Mouse (Mus musculus) hematopoietic stem cell, adult 5-6 weeks (primary cell): ENCODE measurements around the gene Spen. TPM values are rescaled to one million over a fixed set of nuclear protein-coding genes. Genes with fewer than 3 reads are reported as not detected.

Experiments used
- ATAC-seq, 2 experiments: fragments of 125-278 bp in 1 of 2; replicated peaks in 1 of 2; 2 replicates each; pipeline ENCODE4 v1.8.0; 2016 to 2017; ENCODE audit warnings: inconsistent platforms in 2 of 2, mild to moderate bottlenecking in 2 of 2, moderate number of reproducible peaks in 2 of 2, low read depth in 1 of 2, moderate TSS enrichment in 1 of 2; ENCODE audit not compliant: low FRiP score in 2 of 2, poor library complexity in 2 of 2, severe bottlenecking in 2 of 2, insufficient read depth in 1 of 2, low TSS enrichment in 1 of 2
- total RNA-seq: library from RNA; stranded (forward); fragments of 172-1452, 232-1000 nt; gene quantifications from 2 replicates; pipeline ENCODE4 v1.2.3, GENCODE M21; 2017

The Spen gene
- total RNA-seq, 1 experiment from 2014 or later: 26.7 TPM

DNA sequence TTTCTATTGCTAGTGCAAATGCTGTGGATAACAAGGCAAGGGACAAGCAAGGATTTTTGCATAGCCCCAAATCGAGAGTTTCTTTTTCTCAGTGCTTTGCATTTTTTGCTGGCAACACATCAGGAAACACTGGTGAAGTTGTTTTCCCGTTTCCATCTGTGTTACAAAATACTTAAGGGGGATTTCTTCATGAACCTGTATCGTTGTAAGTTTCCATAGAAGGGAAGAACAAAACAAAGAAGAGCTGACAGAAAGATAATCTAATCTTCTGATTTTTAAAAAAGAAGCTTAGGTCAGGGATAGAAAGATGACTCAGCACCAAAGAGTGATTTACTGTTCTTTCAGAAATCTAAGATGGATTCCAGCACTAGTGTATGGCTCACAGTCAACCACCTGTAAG is 2.4 kb upstream of the Spen start:
- ATAC-seq: no peak

DNA sequence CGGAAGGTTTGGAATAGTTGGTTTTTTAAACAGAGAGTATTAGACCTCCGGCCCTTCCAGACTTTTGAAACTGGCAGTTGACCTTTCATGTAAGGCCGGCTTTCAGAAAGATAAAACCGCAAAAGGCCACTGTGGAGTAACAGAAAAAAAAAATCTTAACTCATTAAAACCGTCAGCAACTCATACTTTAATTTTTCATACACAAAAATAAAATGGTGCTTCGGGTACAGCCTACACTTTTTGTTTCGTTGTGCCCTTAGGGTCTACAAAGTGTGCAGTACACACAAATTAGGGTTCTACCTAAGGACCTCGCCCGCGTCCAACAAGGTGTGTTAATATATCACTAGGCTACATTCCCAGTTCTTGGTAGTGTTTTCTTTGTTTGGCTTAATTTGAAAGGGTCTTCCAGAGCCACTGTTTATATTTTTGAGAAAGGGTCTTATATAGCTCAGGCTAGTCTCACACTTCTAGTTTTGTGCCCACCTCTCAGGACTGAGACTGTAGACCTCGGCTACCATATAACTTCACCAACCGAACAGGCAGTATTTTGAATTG is 893 bp upstream of the Spen start:
- no peak for ATAC-seq

- no peak for ATAC-seq
Observed at GRCm38 (mm10) chr4:141537706-141538407, 540 bp downstream of the Spen start.

DNA sequence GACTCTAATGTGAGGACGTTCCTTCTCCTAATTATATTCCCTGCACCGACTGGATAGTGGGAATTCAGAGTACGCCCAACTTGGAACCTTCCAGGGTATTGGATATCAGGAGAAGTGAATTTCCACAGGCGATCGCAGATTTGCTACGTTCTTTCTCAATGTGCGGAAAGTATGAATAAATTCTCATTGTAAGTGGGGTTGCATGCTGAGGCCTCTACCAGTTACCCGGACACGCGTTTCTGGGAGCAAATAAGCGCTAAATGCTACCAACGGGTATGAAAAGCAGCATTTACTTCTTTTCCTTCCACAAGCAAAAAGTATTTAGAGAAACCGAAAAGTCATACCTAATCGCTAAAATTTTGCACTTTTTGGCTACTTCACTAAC is 1.2 kb downstream of the Spen start:
- ATAC-seq: no peak

DNA sequence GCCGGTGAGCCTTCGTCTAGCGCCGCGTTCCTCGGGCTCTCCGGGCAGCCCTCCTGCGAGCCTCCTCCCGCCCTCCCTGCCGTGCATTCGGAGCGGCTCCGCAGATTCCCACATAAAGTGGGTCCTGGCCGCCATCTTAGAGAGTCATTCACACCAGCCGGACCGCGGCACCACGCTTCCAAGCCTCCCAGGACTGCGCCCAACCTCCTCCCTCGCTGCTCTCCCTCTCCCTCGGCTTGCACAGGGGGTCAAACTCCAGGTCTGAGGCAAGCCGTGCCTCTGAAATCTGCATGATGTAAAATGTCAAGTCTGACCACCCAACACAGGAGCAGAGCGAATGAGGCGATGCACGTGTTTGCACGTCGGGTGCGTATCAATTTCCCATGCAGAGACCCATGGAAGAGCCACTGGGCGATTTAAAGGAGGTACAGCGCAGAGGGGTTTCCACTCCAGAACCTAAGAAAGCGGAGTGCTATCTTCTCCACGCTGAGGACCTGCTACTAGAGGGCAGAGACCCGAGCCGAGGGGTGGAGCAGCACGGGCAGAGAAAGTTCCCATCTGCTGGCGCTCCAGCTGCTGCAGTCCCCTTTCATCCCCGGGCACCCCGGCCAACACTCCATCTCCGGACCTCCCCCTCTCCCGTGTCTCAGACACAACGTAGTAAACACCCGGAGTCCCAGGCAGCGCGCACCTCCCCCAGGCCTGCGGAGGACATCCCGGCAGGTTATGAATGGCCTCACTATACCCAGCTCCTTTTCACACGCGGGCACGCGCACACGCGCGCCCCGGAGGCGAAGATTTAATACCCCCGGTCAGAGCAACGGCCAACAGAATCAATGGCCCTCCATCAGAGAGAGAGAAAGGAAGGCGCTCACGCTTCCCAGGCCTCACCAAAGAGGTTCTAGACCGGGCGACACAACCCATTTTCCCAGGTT is 1.8 kb downstream of the Spen start:
- peak in 1 of 2 experiments; percentile 5; a peak in 1 of 4 replicates for ATAC-seq

DNA sequence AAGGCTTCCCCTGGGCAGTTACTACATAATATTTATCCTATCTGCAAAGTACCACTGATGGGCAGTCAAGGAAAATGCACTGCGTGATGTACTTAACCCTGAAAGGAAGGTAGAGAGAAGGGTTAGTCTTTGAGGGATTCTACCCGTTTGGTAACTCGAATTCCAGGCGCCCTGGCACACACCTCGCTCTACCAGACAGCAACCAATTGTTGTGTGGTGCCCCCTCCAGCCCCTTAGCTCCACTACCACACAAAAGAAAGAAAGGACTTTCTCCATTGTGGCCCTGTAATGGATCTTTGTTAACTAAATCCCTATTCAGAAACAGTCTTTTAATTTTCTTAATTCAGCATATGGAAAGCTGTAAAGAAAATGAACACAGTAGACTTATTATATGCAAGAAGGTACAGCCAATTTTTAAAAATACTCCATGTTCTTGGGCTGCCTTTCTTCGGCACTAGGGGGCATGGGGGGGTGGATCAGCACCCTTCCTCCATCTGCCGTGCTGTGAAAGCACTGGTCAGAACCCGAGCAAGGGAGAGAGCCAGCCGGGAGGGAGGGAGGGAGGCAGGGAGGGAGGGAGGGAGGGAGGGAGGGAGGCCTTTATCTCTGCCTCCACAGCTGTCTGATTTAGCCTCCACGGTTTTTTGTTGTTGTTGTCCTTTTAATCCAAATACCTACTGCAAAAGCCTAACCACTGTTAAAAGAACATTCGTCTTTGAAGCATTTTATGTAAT is 3.3 kb downstream of the Spen start:
- peak in 1 of 2 experiments; percentile 27; a peak in 1 of 4 replicates for ATAC-seq

DNA sequence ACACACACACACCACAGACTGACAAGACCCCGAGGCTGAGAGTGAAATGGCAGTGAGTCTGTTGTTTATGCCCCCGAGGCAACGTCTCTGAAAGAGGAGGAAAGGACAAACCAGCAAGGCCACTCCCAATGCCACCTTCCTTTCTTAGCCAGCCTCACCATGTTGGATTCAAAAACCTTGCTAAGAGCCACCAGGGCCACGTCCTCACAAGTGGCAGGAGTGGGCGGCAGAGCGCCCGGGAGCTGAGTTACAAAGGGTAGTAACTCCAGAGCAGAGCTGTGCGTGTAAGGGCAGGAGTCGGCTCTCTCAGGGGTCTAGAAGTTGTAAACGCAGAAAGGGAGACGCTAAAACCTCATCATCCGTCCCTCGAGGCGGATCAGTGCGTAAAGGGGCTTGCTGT is 7.4 kb downstream of the Spen start:
- no peak for ATAC-seq

DNA sequence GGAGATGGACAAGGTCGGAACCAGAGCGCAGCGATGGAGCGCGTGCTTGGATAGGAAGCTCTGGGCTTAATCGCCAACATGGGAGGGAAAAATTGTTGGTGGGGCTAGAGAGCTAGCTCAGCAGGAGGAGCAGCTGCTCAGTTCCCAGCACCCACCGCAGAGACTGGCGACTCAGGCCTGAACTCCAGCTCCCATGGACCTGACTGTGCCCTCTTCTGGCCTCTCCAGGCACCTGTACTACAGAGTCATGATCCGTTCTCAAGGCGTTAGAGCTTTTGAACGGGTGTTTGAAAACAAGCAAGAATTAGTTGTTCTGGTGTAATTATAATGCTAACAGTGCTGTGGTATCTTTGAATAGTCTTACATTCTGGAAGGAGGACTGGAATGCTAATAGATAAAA is 9.5 kb downstream of the Spen start:
- ATAC-seq: no peak

DNA sequence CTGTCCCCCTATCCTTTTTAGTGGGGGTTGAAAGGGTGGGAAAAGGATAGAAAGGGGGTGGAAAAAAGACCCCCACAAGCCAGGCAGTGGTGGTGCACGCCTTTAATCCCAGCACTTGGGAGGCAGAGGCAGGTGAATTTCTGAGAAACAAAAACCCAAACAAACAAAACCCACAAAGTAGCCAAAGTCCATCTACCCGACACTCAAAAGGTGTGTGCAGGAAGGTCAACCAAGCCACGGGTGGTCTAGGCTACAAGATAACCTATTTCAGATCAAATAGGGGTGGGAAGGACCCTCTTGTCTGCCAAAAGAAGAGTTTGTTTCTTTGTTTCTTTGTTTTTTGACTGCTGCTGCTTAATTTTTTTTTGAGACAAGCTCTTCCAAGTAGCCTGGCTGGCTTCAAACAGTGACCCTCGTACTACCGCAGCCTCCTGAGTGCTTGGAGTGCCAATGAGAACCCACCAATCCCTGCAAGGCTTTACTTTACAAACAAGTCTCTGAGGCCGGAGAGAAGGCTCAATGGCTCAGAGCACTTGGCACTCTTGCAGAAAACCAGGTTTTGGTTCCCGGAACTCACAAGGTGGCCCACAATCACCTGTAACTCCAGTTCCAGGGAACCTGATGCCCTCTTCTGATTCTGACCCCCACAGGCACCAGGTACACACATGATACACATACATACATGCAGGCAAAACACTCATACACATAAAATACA is 11.3 kb downstream of the Spen start:
- no peak for ATAC-seq

DNA sequence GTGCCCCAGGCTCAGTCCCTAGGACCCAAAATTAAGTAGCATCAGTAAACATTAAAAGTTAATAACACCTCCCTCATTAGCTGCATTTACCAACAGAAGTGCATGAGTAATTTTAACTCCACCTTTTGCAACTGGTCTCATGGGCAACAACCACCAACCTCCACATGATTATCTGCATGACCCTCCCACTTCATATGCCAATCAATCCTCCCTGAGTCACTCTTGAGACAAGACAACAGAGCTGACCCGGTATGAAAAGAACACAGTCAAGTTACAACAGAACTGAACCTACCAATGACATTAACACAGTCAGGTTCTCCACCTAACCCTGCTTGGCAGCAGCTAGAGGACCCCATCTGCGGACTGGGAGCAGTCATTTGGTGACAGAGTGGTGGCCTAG is 12.5 kb downstream of the Spen start:
- ATAC-seq: no peak

DNA sequence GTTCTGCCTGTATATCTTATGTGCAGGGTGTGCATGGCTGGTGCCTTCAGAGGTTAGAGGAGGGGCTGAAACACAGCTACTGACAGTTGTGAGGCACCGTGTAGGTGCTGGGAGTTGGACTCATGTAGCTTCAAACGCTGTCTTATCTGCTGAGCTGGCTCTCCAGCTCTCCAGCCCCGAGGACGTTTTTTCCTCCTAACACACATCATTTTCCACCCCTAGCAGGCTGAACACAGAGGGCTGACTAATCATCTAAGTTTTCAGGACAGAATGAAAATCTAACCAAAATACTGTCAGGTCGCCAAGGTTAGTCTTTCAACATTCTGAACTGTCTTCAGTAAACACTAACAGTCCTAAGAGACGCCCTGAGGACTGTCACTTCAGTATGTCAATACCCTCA is 13.7 kb downstream of the Spen start:
- ATAC-seq: no peak

DNA sequence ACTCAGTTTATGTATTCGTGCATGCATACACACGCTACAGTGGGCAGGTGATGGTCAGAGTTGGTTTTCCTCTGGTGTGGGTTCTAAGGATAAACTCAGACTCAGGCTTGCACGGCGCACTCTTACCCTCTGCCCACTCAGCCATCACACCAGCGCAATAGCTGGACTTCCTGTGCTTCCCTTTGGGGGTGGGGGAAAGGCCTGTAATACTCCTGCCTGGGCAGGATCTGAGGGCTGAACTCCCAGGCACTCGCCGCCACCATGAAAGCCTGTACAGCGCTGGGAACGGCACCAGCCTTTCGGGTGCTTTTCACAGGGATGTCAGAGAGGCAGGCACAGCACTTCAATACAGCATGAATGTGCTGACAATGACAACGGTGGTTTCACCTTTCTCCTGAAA is 15.3 kb downstream of the Spen start:
- no peak for ATAC-seq

GRCm38 (mm10) chr4:141518386-141518785 is 20.0 kb downstream of the Spen start:
- ATAC-seq: no peak

DNA sequence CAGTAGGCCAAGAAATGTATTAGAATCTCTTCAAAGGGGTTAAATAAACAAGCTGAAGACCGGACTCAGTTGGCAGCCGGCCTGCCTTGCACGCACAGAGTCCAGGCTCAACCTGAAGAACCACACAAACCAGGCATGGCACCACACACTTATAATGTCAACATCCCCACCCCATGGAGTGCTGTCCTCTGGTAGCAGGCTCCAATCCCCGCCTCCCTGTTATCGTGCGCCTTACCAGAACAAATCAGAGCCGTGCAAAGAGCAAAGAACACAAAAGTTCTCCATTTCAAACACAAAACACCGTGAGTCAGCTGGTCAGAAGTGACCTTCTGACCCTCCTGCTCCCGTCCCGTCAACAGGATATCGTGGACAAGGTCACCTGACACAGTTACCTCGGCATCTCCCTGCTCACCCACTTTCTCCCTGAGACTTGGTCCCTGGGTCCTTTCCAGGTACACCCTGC is 24.2 kb downstream of the Spen start:
- ATAC-seq: no peak

- peak; percentile 65 to 81 for ATAC-seq
Observed at GRCm38 (mm10) chr4:141512145-141512544, 26.3 kb downstream of the Spen start.

DNA sequence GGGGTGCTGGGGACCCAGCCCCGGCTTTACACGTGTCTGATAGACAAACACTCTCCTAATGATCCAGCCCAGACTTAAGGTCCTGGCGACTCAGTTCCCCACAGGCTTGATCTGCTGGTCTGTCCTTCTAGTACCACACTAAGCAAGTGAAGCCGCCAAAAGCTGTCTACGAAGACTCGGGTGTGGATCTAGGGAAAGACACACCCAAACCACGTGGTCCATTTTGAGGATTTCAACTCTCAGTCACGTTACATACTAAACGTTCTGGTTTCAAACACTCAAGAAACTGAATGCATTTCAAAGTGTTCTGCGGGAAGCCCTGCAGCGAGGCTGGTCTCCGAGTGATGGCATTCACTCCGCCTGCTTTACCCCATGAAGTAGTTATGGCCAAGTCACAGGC is 27.9 kb downstream of the Spen start:
- ATAC-seq: no peak

DNA sequence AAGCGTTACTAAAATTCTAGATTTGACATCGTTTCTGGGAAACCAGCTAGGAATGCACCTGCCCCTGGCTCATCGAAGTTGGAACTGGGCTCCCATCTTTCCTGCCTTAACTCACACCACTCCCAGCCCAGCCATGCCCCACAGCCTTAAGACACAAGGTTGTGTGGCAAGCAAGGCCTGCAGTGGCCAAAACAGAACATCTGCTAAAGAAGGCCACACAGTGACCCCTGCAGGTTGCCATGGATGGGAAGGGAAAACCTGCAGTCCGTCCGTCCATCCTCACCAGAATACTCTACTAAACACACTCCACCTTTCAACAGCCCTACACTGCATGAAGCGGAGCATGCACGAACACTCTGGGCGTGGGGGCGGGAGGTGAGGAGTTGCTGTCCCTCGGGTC is 31.5 kb downstream of the Spen start:
- peak; percentile 9 to 28; a peak in 1 of 4 replicates for ATAC-seq
